Mouse (Mus musculus): ENCODE results near the gene Pdlim7. TPM values are rescaled to one million over a fixed set of nuclear protein-coding genes. Genes with fewer than 3 reads are reported as not detected.

The Pdlim7 gene
- polyA plus RNA-seq, 1 experiment from 2014 or later: 165 TPM

GRCm38 (mm10) chr13:55525733-55526553 lies 12.5 kb upstream of the Pdlim7 start:
- Histone ChIP-seq H3K4me1 (replicated peaks; ENCODE audit: control insufficient read depth, insufficient read depth, low read length) (no peaks in the 10 kb centered on the region), H3K27ac (ENCODE audit: low read depth, low read length) (no peak overlapping the region), H3K27me3 (ENCODE audit: control insufficient read depth, insufficient read depth, low read length) (no peaks in the 10 kb centered on the region), H3K36me3 (ENCODE audit: control insufficient read depth, insufficient read depth, low read length) (peaks cover 4% of the 10 kb centered on the region), H3K4me3 (ENCODE audit: low read depth, low read length) (no peak overlapping the region), H3K4me2 (ENCODE audit: low read depth, low read length, severe bottlenecking) (no peak overlapping the region), H3K9me3 (ENCODE audit: control insufficient read depth, low read length) (no peaks in the 10 kb centered on the region), H3K9ac (ENCODE audit: low read length) (no peak overlapping the region)
- no peak for ATAC-seq (replicated peaks; ENCODE audit: low FRiP score)
- 82% methylated on average over 16 of the region's 16 CpGs for WGBS
- no peak for DNase-seq (ENCODE audit: low spot score)

GRCm38 (mm10) chr13:55523951-55524600 lies 10.6 kb upstream of the Pdlim7 start:
- DNase-seq (ENCODE audit: low spot score) (no peak), ATAC-seq (replicated peaks; ENCODE audit: low FRiP score) (no peak)
- Histone ChIP-seq H3K27ac (ENCODE audit: low read depth, low read length) (no peak overlapping the region), H3K4me2 (ENCODE audit: low read depth, low read length, severe bottlenecking) (no peak overlapping the region), H3K9me3 (ENCODE audit: control insufficient read depth, low read length) (no peaks in the 10 kb centered on the region), H3K36me3 (ENCODE audit: control insufficient read depth, insufficient read depth, low read length) (no peaks in the 10 kb centered on the region), H3K9ac (ENCODE audit: low read length) (no peak overlapping the region), H3K27me3 (ENCODE audit: control insufficient read depth, insufficient read depth, low read length) (no peaks in the 10 kb centered on the region), H3K4me3 (ENCODE audit: low read depth, low read length) (no peak overlapping the region), H3K4me1 (replicated peaks; ENCODE audit: control insufficient read depth, insufficient read depth, low read length) (no peaks in the 10 kb centered on the region)
- WGBS: 89% methylated on average over 23 of the region's 23 CpGs

- Histone ChIP-seq H3K36me3 (ENCODE audit: control insufficient read depth, insufficient read depth, low read length) (no peaks in the 10 kb centered on the region), H3K9ac (ENCODE audit: low read length) (no peak overlapping the region), H3K4me3 (ENCODE audit: low read depth, low read length) (no peak overlapping the region), H3K27me3 (ENCODE audit: control insufficient read depth, insufficient read depth, low read length) (no peaks in the 10 kb centered on the region), H3K4me2 (ENCODE audit: low read depth, low read length, severe bottlenecking) (no peak overlapping the region), H3K9me3 (ENCODE audit: control insufficient read depth, low read length) (no peaks in the 10 kb centered on the region), H3K27ac (ENCODE audit: low read depth, low read length) (no peak overlapping the region), H3K4me1 (replicated peaks; ENCODE audit: control insufficient read depth, insufficient read depth, low read length) (no peaks in the 10 kb centered on the region)
- ATAC-seq (replicated peaks; ENCODE audit: low FRiP score): no peak
- no peak for DNase-seq (ENCODE audit: low spot score)
- 62% methylated on average over 17 of the region's 17 CpGs for WGBS
Measured at GRCm38 (mm10) chr13:55523278-55523677, 9.8 kb upstream of the Pdlim7 start.

GRCm38 (mm10) chr13:55522730-55523129 lies 9.3 kb upstream of the Pdlim7 start:
- no peaks in the 10 kb centered on the region for H3K9me3 ChIP-seq (ENCODE audit: control insufficient read depth, low read length)
- WGBS: 63% methylated on average over 8 of the region's 8 CpGs
- H3K4me3 ChIP-seq (ENCODE audit: low read depth, low read length): no peak overlapping the region
- H3K27ac ChIP-seq (ENCODE audit: low read depth, low read length): no peak overlapping the region
- no peaks in the 10 kb centered on the region for H3K4me1 ChIP-seq (replicated peaks; ENCODE audit: control insufficient read depth, insufficient read depth, low read length)
- H3K27me3 ChIP-seq (ENCODE audit: control insufficient read depth, insufficient read depth, low read length): no peaks in the 10 kb centered on the region
- H3K9ac ChIP-seq (ENCODE audit: low read length): no peak overlapping the region
- ATAC-seq (replicated peaks; ENCODE audit: low FRiP score) (no peak), DNase-seq (ENCODE audit: low spot score) (no peak)
- no peaks in the 10 kb centered on the region for H3K36me3 ChIP-seq (ENCODE audit: control insufficient read depth, insufficient read depth, low read length)
- no peak overlapping the region for H3K4me2 ChIP-seq (ENCODE audit: low read depth, low read length, severe bottlenecking)

- Histone ChIP-seq H3K4me3 (ENCODE audit: low read depth, low read length) (no peak overlapping the region), H3K9me3 (ENCODE audit: control insufficient read depth, low read length) (no peaks in the 10 kb centered on the region), H3K9ac (ENCODE audit: low read length) (no peak overlapping the region), H3K27ac (ENCODE audit: low read depth, low read length) (no peak overlapping the region), H3K4me1 (replicated peaks; ENCODE audit: control insufficient read depth, insufficient read depth, low read length) (no peaks in the 10 kb centered on the region), H3K4me2 (ENCODE audit: low read depth, low read length, severe bottlenecking) (no peak overlapping the region), H3K27me3 (ENCODE audit: control insufficient read depth, insufficient read depth, low read length) (no peaks in the 10 kb centered on the region), H3K36me3 (ENCODE audit: control insufficient read depth, insufficient read depth, low read length) (no peaks in the 10 kb centered on the region)
- DNase-seq (ENCODE audit: low spot score) (no peak), ATAC-seq (replicated peaks; ENCODE audit: low FRiP score) (no peak)
- 80% methylated on average over 4 of the region's 4 CpGs for WGBS
Measured at GRCm38 (mm10) chr13:55519606-55520005, 6.1 kb upstream of the Pdlim7 start.

GRCm38 (mm10) chr13:55516955-55517354 lies 3.5 kb upstream of the Pdlim7 start:
- Histone ChIP-seq H3K9me3 (ENCODE audit: control insufficient read depth, low read length) (no peaks in the 10 kb centered on the region), H3K4me3 (ENCODE audit: low read depth, low read length) (no peak overlapping the region), H3K4me2 (ENCODE audit: low read depth, low read length, severe bottlenecking) (no peak overlapping the region), H3K4me1 (replicated peaks; ENCODE audit: control insufficient read depth, insufficient read depth, low read length) (peaks cover 6% of the 10 kb centered on the region), H3K27ac (ENCODE audit: low read depth, low read length) (no peak overlapping the region), H3K9ac (ENCODE audit: low read length) (no peak overlapping the region), H3K36me3 (ENCODE audit: control insufficient read depth, insufficient read depth, low read length) (no peaks in the 10 kb centered on the region), H3K27me3 (ENCODE audit: control insufficient read depth, insufficient read depth, low read length) (no peaks in the 10 kb centered on the region)
- DNase-seq (ENCODE audit: low spot score) (peak; percentile 95), ATAC-seq (replicated peaks; ENCODE audit: low FRiP score) (no peak)
- 8% methylated on average over 5 of the region's 5 CpGs for WGBS

GRCm38 (mm10) chr13:55513828-55514227 lies 352 bp upstream of the Pdlim7 start:
- ATAC-seq (replicated peaks; ENCODE audit: low FRiP score): no peak
- peak overlapping the region; percentile 83; the same call in 1 of the 2 replicates for H3K4me3 ChIP-seq (ENCODE audit: low read depth, low read length)
- WGBS: 38% methylated on average over 9 of the region's 9 CpGs
- H3K9me3 ChIP-seq (ENCODE audit: control insufficient read depth, low read length): no peaks in the 10 kb centered on the region
- no peak for DNase-seq (ENCODE audit: low spot score)
- no peak overlapping the region for H3K27ac ChIP-seq (ENCODE audit: low read depth, low read length)
- H3K9ac ChIP-seq (ENCODE audit: low read length): no peak overlapping the region
- peaks cover 25% of the 10 kb centered on the region for H3K4me1 ChIP-seq (replicated peaks; ENCODE audit: control insufficient read depth, insufficient read depth, low read length)
- no peaks in the 10 kb centered on the region for H3K27me3 ChIP-seq (ENCODE audit: control insufficient read depth, insufficient read depth, low read length)
- no peaks in the 10 kb centered on the region for H3K36me3 ChIP-seq (ENCODE audit: control insufficient read depth, insufficient read depth, low read length)
- peak overlapping the region; percentile 98 for H3K4me2 ChIP-seq (ENCODE audit: low read depth, low read length, severe bottlenecking)

GRCm38 (mm10) chr13:55512379-55513031 lies 971 bp downstream of the Pdlim7 start:
- peaks cover 3% of the 10 kb centered on the region; the same call in 1 of the 2 replicates for H3K36me3 ChIP-seq (ENCODE audit: control insufficient read depth, insufficient read depth, low read length)
- peak overlapping the region; percentile 98 for H3K4me2 ChIP-seq (ENCODE audit: low read depth, low read length, severe bottlenecking)
- peaks cover 25% of the 10 kb centered on the region for H3K4me1 ChIP-seq (replicated peaks; ENCODE audit: control insufficient read depth, insufficient read depth, low read length)
- peak overlapping the region; percentile 88 for H3K9ac ChIP-seq (ENCODE audit: low read length)
- 3% methylated on average over 25 of the region's 25 CpGs for WGBS
- no peaks in the 10 kb centered on the region for H3K9me3 ChIP-seq (ENCODE audit: control insufficient read depth, low read length)
- DNase-seq (ENCODE audit: low spot score) (peak; percentile 74), ATAC-seq (replicated peaks; ENCODE audit: low FRiP score) (peak; percentile 54)
- 0 out of 2 replicates have a peak overlapping the region, but pooled peaks have one; percentile 6 for H3K27ac ChIP-seq (ENCODE audit: low read depth, low read length)
- H3K4me3 ChIP-seq (ENCODE audit: low read depth, low read length): peak overlapping the region; percentile 83
- H3K27me3 ChIP-seq (ENCODE audit: control insufficient read depth, insufficient read depth, low read length): no peaks in the 10 kb centered on the region

Data from forebrain, embryonic 11.5 days (tissue).